Mouse (Mus musculus): ENCODE data around the gene Rnf225. TPM values are rescaled to one million over a fixed set of nuclear protein-coding genes. Genes with fewer than 3 reads are reported as not detected.

Gene Rnf225
- not detected for polyA plus RNA-seq (2014; fragmentation: Illumina TruSeq; extraction: RNeasy Lipid Tissue Mini Kit (QIAGEN cat#74804); ENCODE audit: low replicate concordance)

GRCm38 (mm10) chr7:12927191-12927680, at the start of gene Rnf225:
TSS of gene Rnf225 (plus strand) at chr7:12927416.

GRCm38 (mm10) chr7:12880911-12881660, 46.1 kb upstream of the Rnf225 start, which contains the start of gene Zfp128:
TSS of gene Zfp128 (plus strand) at chr7:12881177.

GRCm38 (mm10) chr7:12897655-12898410, 29.4 kb upstream of the Rnf225 start, which contains the start of gene Zscan22:
TSS of gene Zscan22 (plus strand) at chr7:12897815.

GRCm38 (mm10) chr7:12921705-12922465, 5.3 kb upstream of the Rnf225 start, which contains the start of gene Rps5:
TSS of gene Rps5 (plus strand) at chr7:12922290.

GRCm38 (mm10) chr7:12965678-12966091, 38.5 kb downstream of the Rnf225 start, which contains the start of gene Zfp324:
TSS of gene Zfp324 (plus strand) at chr7:12965838.

GRCm38 (mm10) chr7:12977682-12978389, 50.6 kb downstream of the Rnf225 start, which contains the start of gene Zfp446:
TSS of gene Zfp446 (plus strand) at chr7:12977848.

Other genes with a start within 250 kb of the Rnf225 start
- not detected for gene Vmn2r55, start 242.4 kb upstream of the Rnf225 start, polyA plus RNA-seq (2014; fragmentation: Illumina TruSeq; extraction: RNeasy Lipid Tissue Mini Kit (QIAGEN cat#74804); ENCODE audit: low replicate concordance)
- not detected for gene Vmn2r56, start 192.4 kb upstream of the Rnf225 start, polyA plus RNA-seq (2014; fragmentation: Illumina TruSeq; extraction: RNeasy Lipid Tissue Mini Kit (QIAGEN cat#74804); ENCODE audit: low replicate concordance)
- gene Zscan18, start 123.8 kb upstream of the Rnf225 start, polyA plus RNA-seq (2014; fragmentation: Illumina TruSeq; extraction: RNeasy Lipid Tissue Mini Kit (QIAGEN cat#74804); ENCODE audit: low replicate concordance), result 0.22 TPM
- 21.9 TPM for gene Zfp329, start 108.6 kb upstream of the Rnf225 start, polyA plus RNA-seq (2014; fragmentation: Illumina TruSeq; extraction: RNeasy Lipid Tissue Mini Kit (QIAGEN cat#74804); ENCODE audit: low replicate concordance)
- gene Zfp110, start 92.7 kb upstream of the Rnf225 start, polyA plus RNA-seq (2014; fragmentation: Illumina TruSeq; extraction: RNeasy Lipid Tissue Mini Kit (QIAGEN cat#74804); ENCODE audit: low replicate concordance), result 32.1 TPM
- gene Zfp128, start 46.2 kb upstream of the Rnf225 start, polyA plus RNA-seq (2014; fragmentation: Illumina TruSeq; extraction: RNeasy Lipid Tissue Mini Kit (QIAGEN cat#74804); ENCODE audit: low replicate concordance), result 1.6 TPM
- 3.0 TPM for gene Zscan22, start 29.6 kb upstream of the Rnf225 start, polyA plus RNA-seq (2014; fragmentation: Illumina TruSeq; extraction: RNeasy Lipid Tissue Mini Kit (QIAGEN cat#74804); ENCODE audit: low replicate concordance)
- 9.4 TPM for gene Rps5, start 5.1 kb upstream of the Rnf225 start, polyA plus RNA-seq (2014; fragmentation: Illumina TruSeq; extraction: RNeasy Lipid Tissue Mini Kit (QIAGEN cat#74804); ENCODE audit: low replicate concordance)
- gene Zfp324, start 38.4 kb downstream of the Rnf225 start, polyA plus RNA-seq (2014; fragmentation: Illumina TruSeq; extraction: RNeasy Lipid Tissue Mini Kit (QIAGEN cat#74804); ENCODE audit: low replicate concordance), result 1.1 TPM
- gene Zfp446, start 50.4 kb downstream of the Rnf225 start, polyA plus RNA-seq (2014; fragmentation: Illumina TruSeq; extraction: RNeasy Lipid Tissue Mini Kit (QIAGEN cat#74804); ENCODE audit: low replicate concordance), result 1.6 TPM
- gene Slc27a5, start 70.8 kb downstream of the Rnf225 start, polyA plus RNA-seq (2014; fragmentation: Illumina TruSeq; extraction: RNeasy Lipid Tissue Mini Kit (QIAGEN cat#74804); ENCODE audit: low replicate concordance), result not detected
- 7.0 TPM for gene Trim28, start 71.7 kb downstream of the Rnf225 start, polyA plus RNA-seq (2014; fragmentation: Illumina TruSeq; extraction: RNeasy Lipid Tissue Mini Kit (QIAGEN cat#74804); ENCODE audit: low replicate concordance)
- 0.19 TPM for gene Zbtb45, start 82.6 kb downstream of the Rnf225 start, polyA plus RNA-seq (2014; fragmentation: Illumina TruSeq; extraction: RNeasy Lipid Tissue Mini Kit (QIAGEN cat#74804); ENCODE audit: low replicate concordance)
- 78.8 TPM for gene Chmp2a, start 107.4 kb downstream of the Rnf225 start, polyA plus RNA-seq (2014; fragmentation: Illumina TruSeq; extraction: RNeasy Lipid Tissue Mini Kit (QIAGEN cat#74804); ENCODE audit: low replicate concordance)
- 50.0 TPM for gene Ube2m, start 110.9 kb downstream of the Rnf225 start, polyA plus RNA-seq (2014; fragmentation: Illumina TruSeq; extraction: RNeasy Lipid Tissue Mini Kit (QIAGEN cat#74804); ENCODE audit: low replicate concordance)
- 0.15 TPM for gene Mzf1, start 127.3 kb downstream of the Rnf225 start, polyA plus RNA-seq (2014; fragmentation: Illumina TruSeq; extraction: RNeasy Lipid Tissue Mini Kit (QIAGEN cat#74804); ENCODE audit: low replicate concordance)
- not detected for gene Vmn1r85, start 167.8 kb downstream of the Rnf225 start, polyA plus RNA-seq (2014; fragmentation: Illumina TruSeq; extraction: RNeasy Lipid Tissue Mini Kit (QIAGEN cat#74804); ENCODE audit: low replicate concordance)
- not detected for gene Vmn1r86, start 192.5 kb downstream of the Rnf225 start, polyA plus RNA-seq (2014; fragmentation: Illumina TruSeq; extraction: RNeasy Lipid Tissue Mini Kit (QIAGEN cat#74804); ENCODE audit: low replicate concordance)
- not detected for gene Vmn1r87, start 212.7 kb downstream of the Rnf225 start, polyA plus RNA-seq (2014; fragmentation: Illumina TruSeq; extraction: RNeasy Lipid Tissue Mini Kit (QIAGEN cat#74804); ENCODE audit: low replicate concordance)
- 0.04 TPM for gene Vmn1r88, start 232.2 kb downstream of the Rnf225 start, polyA plus RNA-seq (2014; fragmentation: Illumina TruSeq; extraction: RNeasy Lipid Tissue Mini Kit (QIAGEN cat#74804); ENCODE audit: low replicate concordance)